Mouse (Mus musculus) cerebellum, adult 2 months (tissue): ENCODE data around the gene Trp53i13. TPM values are rescaled to one million over a fixed set of nuclear protein-coding genes. Genes with fewer than 3 reads are reported as not detected.

Experiments used
- DNase-seq, 2 experiments: peaks; one replicate each; pipeline ENCODE4 v3.0.0; 2021
- H3K27ac ChIP-seq: fragments of 200-500 bp; 2 replicates; pipeline ENCODE4 v1.5.1; 2012; ENCODE audit warnings: low read length, control low read depth, inconsistent platforms; ENCODE audit not compliant: insufficient read depth
- H3K27me3 ChIP-seq: fragments of 200-500 bp; 2 replicates; pipeline ENCODE4 v1.6.1; 2012; ENCODE audit warnings: inconsistent platforms, mild to moderate bottlenecking, low read length, moderate library complexity; ENCODE audit not compliant: control insufficient read depth, insufficient read depth
- H3K4me1 ChIP-seq: fragments of 200-500 bp; 2 replicates; pipeline ENCODE4 v1.6.1; 2011; ENCODE audit warnings: low read length; ENCODE audit not compliant: control insufficient read depth, insufficient read depth
- H3K4me3 ChIP-seq: fragments of 200-500 bp; replicated peaks from 2 replicates; pipeline ENCODE3; 2011; ENCODE audit warnings: mild to moderate bottlenecking, low read depth, low read length, control low read depth; ENCODE audit not compliant: insufficient read depth
- CTCF ChIP-seq: fragments of 200-500 bp; IDR thresholded peaks from 2 replicates; pipeline ENCODE4 v1.5.1; 2011; ENCODE audit warnings: low read depth, mild to moderate bottlenecking, control low read depth, low read length, moderate library complexity, borderline replicate concordance; ENCODE audit not compliant: insufficient read depth
- POLR2A ChIP-seq: fragments of 200-500 bp; IDR thresholded peaks from 2 replicates; pipeline ENCODE4 v1.6.1; 2011; ENCODE audit warnings: low read length, control low read depth, borderline replicate concordance; ENCODE audit not compliant: insufficient read depth
- WGBS: fragments of 180-500 bp; shearing (Covaris S2); methylation state at CpG from one replicate; pipeline ENCODE4 v1.1.7; 2018; 5-methylcytosine and 5-hydroxymethylcytosine counted together
- polyA plus RNA-seq: library from polyadenylated mRNA; depleted of rRNA; stranded (reverse); fragments of >200 nt; gene quantifications from 2 replicates; pipeline ENCODE4 v1.2.3, GENCODE M21; 2012

Gene Trp53i13
- polyA plus RNA-seq, 1 experiment = 11.6 TPM

- DNase-seq = no peak
- WGBS = 93% methylated on average over 9 of the region's 9 CpGs
- Histone ChIP-seq H3K4me1 (no peaks in the 10 kb centered on the region), H3K4me3 (no peak overlapping the region), H3K27me3 (no peaks in the 10 kb centered on the region), H3K27ac (no peak overlapping the region)
- TF ChIP-seq POLR2A = no peak
- TF ChIP-seq CTCF = no peak
Measured at GRCm38 (mm10) chr11:77468397-77468796, 47.4 kb downstream of the Trp53i13 start.

- 7% methylated on average over 20 of the region's 20 CpGs for WGBS
- peak; percentile 75 to 80 for DNase-seq
- no peak for TF ChIP-seq POLR2A
- peak; percentile 75 for TF ChIP-seq CTCF
- Histone ChIP-seq H3K4me3 (no peak overlapping the region), H3K27me3 (no peaks in the 10 kb centered on the region), H3K27ac (no peak overlapping the region), H3K4me1 (no peaks in the 10 kb centered on the region)
Measured at GRCm38 (mm10) chr11:77467784-77468183, 48.0 kb downstream of the Trp53i13 start.

GRCm38 (mm10) chr11:77467157-77467556 is 48.6 kb downstream of the Trp53i13 start:
- 11% methylated on average over 25 of the region's 25 CpGs for WGBS
- no peak overlapping the region for H3K27ac ChIP-seq
- H3K4me3 ChIP-seq = no peak overlapping the region
- no peaks in the 10 kb centered on the region for H3K27me3 ChIP-seq
- DNase-seq = peak; percentile 62 to 63
- no peaks in the 10 kb centered on the region for H3K4me1 ChIP-seq
- TF ChIP-seq CTCF = peak; percentile 40; the same call in 1 of the 2 replicates
- TF ChIP-seq POLR2A = no peak

- Histone ChIP-seq H3K4me3 (no peak overlapping the region), H3K27me3 (no peaks in the 10 kb centered on the region), H3K4me1 (no peaks in the 10 kb centered on the region), H3K27ac (no peak overlapping the region)
- no peak for TF ChIP-seq POLR2A
- TF ChIP-seq CTCF = no peak
- DNase-seq = no peak
- 54% methylated on average over 9 of the region's 9 CpGs for WGBS
Measured at GRCm38 (mm10) chr11:77466544-77466943, 49.2 kb downstream of the Trp53i13 start.

- H3K4me1 ChIP-seq = no peaks in the 10 kb centered on the region
- no peak overlapping the region for H3K27ac ChIP-seq
- DNase-seq = no peak
- H3K4me3 ChIP-seq = no peak overlapping the region
- TF ChIP-seq CTCF (no peak), POLR2A (no peak)
- 60% methylated on average over 3 of the region's 3 CpGs for WGBS
- no peaks in the 10 kb centered on the region for H3K27me3 ChIP-seq
Measured at GRCm38 (mm10) chr11:77465111-77465510, 50.7 kb downstream of the Trp53i13 start.

- H3K27ac ChIP-seq = no peak overlapping the region
- TF ChIP-seq CTCF (no peak), POLR2A (no peak)
- WGBS = 58% methylated on average over 4 of the region's 4 CpGs
- DNase-seq = no peak
- H3K4me1 ChIP-seq = no peaks in the 10 kb centered on the region
- no peak overlapping the region for H3K4me3 ChIP-seq
- no peaks in the 10 kb centered on the region for H3K27me3 ChIP-seq
Measured at GRCm38 (mm10) chr11:77464684-77465083, 51.1 kb downstream of the Trp53i13 start.

GRCm38 (mm10) chr11:77463786-77464185 is 52.0 kb downstream of the Trp53i13 start:
- Histone ChIP-seq H3K4me3 (no peak overlapping the region), H3K27me3 (no peaks in the 10 kb centered on the region), H3K4me1 (no peaks in the 10 kb centered on the region), H3K27ac (no peak overlapping the region)
- no peak for DNase-seq
- WGBS = 89% methylated on average over 10 of the region's 10 CpGs
- TF ChIP-seq POLR2A (no peak), CTCF (no peak)

GRCm38 (mm10) chr11:77463101-77463445 is 52.7 kb downstream of the Trp53i13 start:
- no peaks in the 10 kb centered on the region for H3K27me3 ChIP-seq
- 47% methylated on average over 8 of the region's 8 CpGs for WGBS
- H3K4me1 ChIP-seq = no peaks in the 10 kb centered on the region

More at GRCm38 (mm10) chr11:77463101-77463445, 52.7 kb downstream of the Trp53i13 start:
- no peak for DNase-seq
- no peak for TF ChIP-seq POLR2A
- TF ChIP-seq CTCF = no peak
- peak overlapping the region; percentile 59 for H3K4me3 ChIP-seq
- H3K27ac ChIP-seq = no peak overlapping the region
